Mouse (Mus musculus): ENCODE measurements around the gene Pak7. TPM values are rescaled to one million over a fixed set of nuclear protein-coding genes. Genes with fewer than 3 reads are reported as not detected.
"Not testable (repeated sequence)": the region's sequence is repeated elsewhere in the genome, so short reads cannot be mapped to it uniquely, and the experiment has no call there.

Gene Pak7
- polyA plus RNA-seq, 1 experiment from 2014 or later: 32.8 TPM

- no peaks in the 10 kb centered on the region for H3K27me3 ChIP-seq (ENCODE audit: control insufficient read depth, insufficient read depth, low read length)
- 73% methylated on average over 1 of the region's 1 CpGs for WGBS
Measured at GRCm38 (mm10) chr2:136282043-136282442, 105.7 kb downstream of the Pak7 start.

GRCm38 (mm10) chr2:136241960-136242359 is 145.8 kb downstream of the Pak7 start:
- H3K9me3 ChIP-seq (ENCODE audit: control insufficient read depth, low read length): not testable (repeated sequence)

More at GRCm38 (mm10) chr2:136282043-136282442, 105.7 kb downstream of the Pak7 start:
- ATAC-seq (ENCODE audit: low read depth): no peak
- Histone ChIP-seq H3K4me3 (ENCODE audit: low read depth, low read length) (no peak overlapping the region), H3K9me3 (ENCODE audit: control insufficient read depth, low read length) (no peaks in the 10 kb centered on the region), H3K4me2 (ENCODE audit: low read depth, low read length) (no peak overlapping the region), H3K27ac (ENCODE audit: low read depth, low read length) (no peak overlapping the region), H3K36me3 (ENCODE audit: control insufficient read depth, insufficient read depth, low read length) (no peaks in the 10 kb centered on the region), H3K4me1 (ENCODE audit: control insufficient read depth, insufficient read depth, low read length) (no peaks in the 10 kb centered on the region), H3K9ac (replicated peaks; ENCODE audit: low read depth, low read length) (no peak overlapping the region)

DNA sequence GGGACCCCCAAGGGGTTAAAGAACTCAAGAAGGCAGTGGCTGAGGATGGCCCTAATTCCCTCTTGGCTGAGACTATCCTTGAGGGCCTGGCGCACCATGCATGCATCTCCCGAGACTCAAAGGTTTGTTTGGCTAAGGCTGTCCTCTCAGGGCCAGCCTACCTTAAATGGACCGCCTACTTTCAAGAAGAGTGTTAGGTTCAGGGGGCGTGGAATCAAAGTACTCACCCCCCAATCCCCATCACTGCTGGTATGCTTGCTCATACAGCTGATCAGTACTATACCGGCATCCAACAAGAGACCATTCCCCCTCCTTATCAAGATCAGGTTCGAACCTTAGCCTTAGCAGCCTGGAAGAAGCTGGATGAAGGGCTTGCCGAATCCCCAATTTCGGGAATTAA is 156.5 kb downstream of the Pak7 start:
- 97% methylated on average over 8 of the region's 8 CpGs for WGBS
- no peaks in the 10 kb centered on the region for H3K9me3 ChIP-seq (ENCODE audit: control insufficient read depth, low read length)
- no peaks in the 10 kb centered on the region for H3K27me3 ChIP-seq (ENCODE audit: control insufficient read depth, insufficient read depth, low read length)
- H3K36me3 ChIP-seq (ENCODE audit: control insufficient read depth, insufficient read depth, low read length): no peaks in the 10 kb centered on the region
- ATAC-seq (ENCODE audit: low read depth): no peak; the same call in 1 of the 2 replicates
- H3K9ac ChIP-seq (replicated peaks; ENCODE audit: low read depth, low read length): no peak overlapping the region
- H3K27ac ChIP-seq (ENCODE audit: low read depth, low read length): no peak overlapping the region
- H3K4me3 ChIP-seq (ENCODE audit: low read depth, low read length): no peak overlapping the region
- H3K4me1 ChIP-seq (ENCODE audit: control insufficient read depth, insufficient read depth, low read length): no peaks in the 10 kb centered on the region
- no peak overlapping the region for H3K4me2 ChIP-seq (ENCODE audit: low read depth, low read length)

More at GRCm38 (mm10) chr2:136241960-136242359, 145.8 kb downstream of the Pak7 start:
- H3K27me3 ChIP-seq (ENCODE audit: control insufficient read depth, insufficient read depth, low read length); ATAC-seq (ENCODE audit: low read depth); H3K4me1 ChIP-seq (ENCODE audit: control insufficient read depth, insufficient read depth, low read length); H3K4me2 ChIP-seq (ENCODE audit: low read depth, low read length); H3K36me3 ChIP-seq (ENCODE audit: control insufficient read depth, insufficient read depth, low read length); H3K4me3 ChIP-seq (ENCODE audit: low read depth, low read length); H3K9ac ChIP-seq (replicated peaks; ENCODE audit: low read depth, low read length); H3K27ac ChIP-seq (ENCODE audit: low read depth, low read length): not testable (repeated sequence)
- 94% methylated on average over 4 of the region's 4 CpGs for WGBS

- no peaks in the 10 kb centered on the region for H3K36me3 ChIP-seq (ENCODE audit: control insufficient read depth, insufficient read depth, low read length)
- no peak overlapping the region for H3K4me3 ChIP-seq (ENCODE audit: low read depth, low read length)
- ATAC-seq (ENCODE audit: low read depth): no peak
- H3K27ac ChIP-seq (ENCODE audit: low read depth, low read length): no peak overlapping the region
- H3K27me3 ChIP-seq (ENCODE audit: control insufficient read depth, insufficient read depth, low read length): no peaks in the 10 kb centered on the region
- H3K9me3 ChIP-seq (ENCODE audit: control insufficient read depth, low read length): no peaks in the 10 kb centered on the region
- no peak overlapping the region for H3K4me2 ChIP-seq (ENCODE audit: low read depth, low read length)
- 82% methylated on average over 4 of the region's 4 CpGs for WGBS
- H3K4me1 ChIP-seq (ENCODE audit: control insufficient read depth, insufficient read depth, low read length): no peaks in the 10 kb centered on the region
- no peak overlapping the region for H3K9ac ChIP-seq (replicated peaks; ENCODE audit: low read depth, low read length)
Measured at GRCm38 (mm10) chr2:136204034-136204433, 183.7 kb downstream of the Pak7 start.

- H3K4me3 ChIP-seq (ENCODE audit: low read depth, low read length): no peak overlapping the region
- no peak for ATAC-seq (ENCODE audit: low read depth)
- WGBS: 87% methylated on average over 3 of the region's 3 CpGs
Measured at GRCm38 (mm10) chr2:136175030-136175429, 212.7 kb downstream of the Pak7 start.

GRCm38 (mm10) chr2:136150752-136151151 is 237.0 kb downstream of the Pak7 start:
- Histone ChIP-seq H3K4me3 (ENCODE audit: low read depth, low read length) (no peak overlapping the region), H3K27ac (ENCODE audit: low read depth, low read length) (no peak overlapping the region), H3K27me3 (ENCODE audit: control insufficient read depth, insufficient read depth, low read length) (no peaks in the 10 kb centered on the region), H3K4me1 (ENCODE audit: control insufficient read depth, insufficient read depth, low read length) (no peaks in the 10 kb centered on the region), H3K9me3 (ENCODE audit: control insufficient read depth, low read length) (no peaks in the 10 kb centered on the region), H3K36me3 (ENCODE audit: control insufficient read depth, insufficient read depth, low read length) (no peaks in the 10 kb centered on the region), H3K9ac (replicated peaks; ENCODE audit: low read depth, low read length) (no peak overlapping the region), H3K4me2 (ENCODE audit: low read depth, low read length) (no peak overlapping the region)
- WGBS: 81% methylated on average over 7 of the region's 7 CpGs
- no peak for ATAC-seq (ENCODE audit: low read depth)

More at GRCm38 (mm10) chr2:136175030-136175429, 212.7 kb downstream of the Pak7 start:
- Histone ChIP-seq H3K27ac (ENCODE audit: low read depth, low read length) (no peak overlapping the region), H3K27me3 (ENCODE audit: control insufficient read depth, insufficient read depth, low read length) (no peaks in the 10 kb centered on the region), H3K36me3 (ENCODE audit: control insufficient read depth, insufficient read depth, low read length) (no peaks in the 10 kb centered on the region), H3K9ac (replicated peaks; ENCODE audit: low read depth, low read length) (no peak overlapping the region), H3K9me3 (ENCODE audit: control insufficient read depth, low read length) (no peaks in the 10 kb centered on the region), H3K4me2 (ENCODE audit: low read depth, low read length) (no peak overlapping the region), H3K4me1 (ENCODE audit: control insufficient read depth, insufficient read depth, low read length) (no peaks in the 10 kb centered on the region)

GRCm38 (mm10) chr2:136149530-136149929 is 238.2 kb downstream of the Pak7 start:
- Histone ChIP-seq H3K4me2 (ENCODE audit: low read depth, low read length) (no peak overlapping the region), H3K27me3 (ENCODE audit: control insufficient read depth, insufficient read depth, low read length) (no peaks in the 10 kb centered on the region), H3K4me1 (ENCODE audit: control insufficient read depth, insufficient read depth, low read length) (no peaks in the 10 kb centered on the region), H3K27ac (ENCODE audit: low read depth, low read length) (no peak overlapping the region), H3K9me3 (ENCODE audit: control insufficient read depth, low read length) (no peaks in the 10 kb centered on the region), H3K9ac (replicated peaks; ENCODE audit: low read depth, low read length) (no peak overlapping the region), H3K36me3 (ENCODE audit: control insufficient read depth, insufficient read depth, low read length) (no peaks in the 10 kb centered on the region), H3K4me3 (ENCODE audit: low read depth, low read length) (no peak overlapping the region)
- peak; percentile 62 for ATAC-seq (ENCODE audit: low read depth)
- WGBS: 20% methylated on average over 4 of the region's 4 CpGs

GRCm38 (mm10) chr2:136148999-136149398 is 238.8 kb downstream of the Pak7 start:
- Histone ChIP-seq H3K9me3 (ENCODE audit: control insufficient read depth, low read length) (no peaks in the 10 kb centered on the region), H3K27me3 (ENCODE audit: control insufficient read depth, insufficient read depth, low read length) (no peaks in the 10 kb centered on the region), H3K4me3 (ENCODE audit: low read depth, low read length) (no peak overlapping the region), H3K27ac (ENCODE audit: low read depth, low read length) (no peak overlapping the region), H3K36me3 (ENCODE audit: control insufficient read depth, insufficient read depth, low read length) (no peaks in the 10 kb centered on the region), H3K4me2 (ENCODE audit: low read depth, low read length) (no peak overlapping the region), H3K9ac (replicated peaks; ENCODE audit: low read depth, low read length) (no peak overlapping the region), H3K4me1 (ENCODE audit: control insufficient read depth, insufficient read depth, low read length) (no peaks in the 10 kb centered on the region)
- peak; percentile 92 for ATAC-seq (ENCODE audit: low read depth)
- WGBS: 4% methylated on average over 6 of the region's 6 CpGs

DNA sequence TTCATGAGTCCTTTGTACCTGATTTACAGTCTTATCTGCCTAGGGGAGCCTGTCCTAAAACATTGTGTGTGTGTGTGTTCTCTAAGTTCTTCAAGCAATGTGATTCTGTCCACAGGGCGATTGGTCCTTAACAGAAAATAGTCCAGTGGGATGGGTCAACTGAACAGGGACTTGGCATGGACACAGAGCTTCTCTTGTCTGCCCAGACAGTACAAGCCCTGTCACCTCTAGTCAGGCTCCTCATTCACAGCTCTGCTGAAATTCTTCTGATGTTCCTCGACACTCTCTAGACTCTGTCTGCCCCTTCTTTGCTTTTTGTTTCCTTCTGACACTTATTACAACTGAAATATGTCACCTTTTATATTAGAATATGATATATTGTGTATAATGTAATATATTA is 247.0 kb downstream of the Pak7 start:
- H3K9me3 ChIP-seq (ENCODE audit: control insufficient read depth, low read length): no peaks in the 10 kb centered on the region
- no peaks in the 10 kb centered on the region for H3K27me3 ChIP-seq (ENCODE audit: control insufficient read depth, insufficient read depth, low read length)
- WGBS: 74% methylated on average over 2 of the region's 2 CpGs
- no peak overlapping the region for H3K4me3 ChIP-seq (ENCODE audit: low read depth, low read length)
- H3K36me3 ChIP-seq (ENCODE audit: control insufficient read depth, insufficient read depth, low read length): no peaks in the 10 kb centered on the region
- no peak for ATAC-seq (ENCODE audit: low read depth)
- H3K4me2 ChIP-seq (ENCODE audit: low read depth, low read length): no peak overlapping the region
- no peaks in the 10 kb centered on the region for H3K4me1 ChIP-seq (ENCODE audit: control insufficient read depth, insufficient read depth, low read length)
- no peak overlapping the region for H3K9ac ChIP-seq (replicated peaks; ENCODE audit: low read depth, low read length)
- no peak overlapping the region for H3K27ac ChIP-seq (ENCODE audit: low read depth, low read length)
